Mouse (Mus musculus): ENCODE data around the gene Tmem108. TPM values are rescaled to one million over a fixed set of nuclear protein-coding genes. Genes with fewer than 3 reads are reported as not detected.
"Not testable (repeated sequence)": the region's sequence is repeated elsewhere in the genome, so short reads cannot be mapped to it uniquely, and the experiment has no call there.

Tmem108 gene
- total RNA-seq, 2 experiments from 2014 or later = not detected

DNA sequence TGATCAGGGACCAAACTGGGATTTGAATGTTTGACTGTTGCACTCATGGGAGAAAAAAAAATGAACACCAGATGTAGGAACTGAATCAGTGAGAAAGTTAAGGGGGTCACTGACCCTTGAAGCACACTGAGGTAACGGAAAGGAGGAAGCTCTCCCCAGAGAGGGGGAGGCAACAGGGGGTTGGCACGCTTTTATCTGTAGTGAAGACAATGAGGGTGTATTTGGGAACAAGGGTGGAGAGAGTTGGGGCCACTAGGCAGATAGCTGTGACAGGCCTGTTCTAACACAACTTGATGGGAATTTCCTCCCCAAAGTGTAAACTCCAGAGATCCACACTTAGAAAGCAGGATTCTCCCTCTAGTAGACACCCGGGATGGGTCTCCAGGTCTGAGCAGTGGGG lies 71.2 kb downstream of the Tmem108 start:
- no peak for ATAC-seq (replicated peaks; ENCODE audit: low FRiP score, poor library complexity, severe bottlenecking)

DNA sequence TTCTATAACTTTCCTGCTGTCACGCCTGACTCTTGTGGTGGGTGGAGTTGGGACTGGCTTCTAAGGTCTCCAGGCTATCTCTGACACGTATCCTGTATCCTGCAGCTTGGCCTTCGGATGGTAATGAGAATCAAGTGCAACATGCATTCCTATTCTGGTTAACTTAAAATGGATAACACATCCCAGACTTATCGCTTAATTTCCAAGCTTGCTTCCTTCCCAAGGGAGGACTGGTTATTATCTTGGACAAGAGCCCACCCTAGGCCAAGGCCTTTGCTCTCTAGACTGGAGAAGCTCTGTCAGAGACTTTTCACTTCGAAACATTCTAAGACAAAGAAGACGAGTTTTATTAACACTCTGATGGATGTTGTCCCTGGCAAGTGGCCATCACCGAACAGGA lies 71.9 kb downstream of the Tmem108 start:
- no peak for ATAC-seq (replicated peaks; ENCODE audit: low FRiP score, poor library complexity, severe bottlenecking)

DNA sequence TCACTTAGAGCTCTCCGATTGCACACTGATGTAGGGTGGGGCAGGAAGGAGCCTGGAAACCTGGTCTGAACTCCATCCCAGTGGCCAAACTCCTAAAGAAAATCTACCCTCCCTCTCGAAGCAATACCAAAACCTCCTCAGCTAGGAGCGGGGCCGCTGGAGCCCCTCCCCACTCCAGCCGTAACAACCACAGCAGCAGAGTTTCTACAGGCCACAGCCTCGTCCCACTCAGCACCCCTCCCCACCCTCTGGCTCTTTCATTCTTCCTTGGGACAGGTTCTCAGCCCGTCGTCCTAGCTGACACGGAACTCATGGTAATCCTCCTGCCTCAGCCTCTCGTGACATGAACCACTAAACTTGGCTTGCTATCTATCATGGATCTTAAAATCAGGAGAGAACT lies 72.6 kb downstream of the Tmem108 start:
- no peak for ATAC-seq (replicated peaks; ENCODE audit: low FRiP score, poor library complexity, severe bottlenecking)

DNA sequence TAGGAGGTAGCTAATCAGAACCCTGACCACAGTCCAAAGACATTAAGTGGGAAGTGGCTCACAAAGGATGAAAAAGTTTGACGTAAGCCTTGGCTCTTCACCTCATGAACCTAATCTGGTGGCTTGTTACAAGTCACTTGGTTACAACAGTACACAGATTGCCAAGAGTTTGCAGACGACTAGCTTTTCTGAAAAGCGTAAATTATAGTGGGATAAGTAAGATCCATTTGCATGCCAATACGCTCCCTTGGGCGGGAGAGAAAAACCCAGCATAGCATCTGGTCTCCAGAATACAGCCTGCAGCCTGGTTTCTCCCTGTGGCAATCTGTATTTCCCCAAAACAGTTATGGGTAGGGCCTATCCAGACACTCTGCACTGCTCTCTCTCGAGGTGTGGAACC lies 74.5 kb downstream of the Tmem108 start:
- no peak for ATAC-seq (replicated peaks; ENCODE audit: low FRiP score, poor library complexity, severe bottlenecking)

DNA sequence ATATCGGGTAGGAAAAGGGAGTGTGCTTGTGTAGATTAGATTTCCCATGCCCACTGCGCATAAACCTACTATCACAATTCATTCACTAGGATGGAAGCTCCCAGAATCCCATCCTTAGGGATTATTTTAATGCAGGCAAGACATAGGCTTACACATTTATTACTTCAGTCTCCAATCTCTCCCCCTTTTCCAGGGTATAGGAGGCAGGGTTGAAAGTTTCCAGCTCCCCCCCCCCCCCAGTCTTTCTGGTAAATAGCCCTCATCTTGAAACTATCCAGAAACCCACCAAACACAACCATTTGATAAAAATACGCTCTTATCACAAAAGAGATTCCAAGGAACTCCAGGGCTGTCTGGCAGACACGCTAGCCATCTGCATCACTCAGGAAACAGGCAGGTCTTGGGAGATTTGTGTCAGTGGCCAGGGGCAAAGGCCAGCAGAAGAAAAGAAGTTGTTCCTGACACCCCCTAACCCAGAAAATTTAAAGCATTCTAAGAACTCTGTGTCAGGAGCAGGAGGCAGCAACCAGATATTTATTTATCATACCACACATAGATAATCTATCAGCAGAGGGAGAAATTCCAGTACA lies 79.8 kb downstream of the Tmem108 start:
- no peak for ATAC-seq (replicated peaks; ENCODE audit: low FRiP score, poor library complexity, severe bottlenecking)

DNA sequence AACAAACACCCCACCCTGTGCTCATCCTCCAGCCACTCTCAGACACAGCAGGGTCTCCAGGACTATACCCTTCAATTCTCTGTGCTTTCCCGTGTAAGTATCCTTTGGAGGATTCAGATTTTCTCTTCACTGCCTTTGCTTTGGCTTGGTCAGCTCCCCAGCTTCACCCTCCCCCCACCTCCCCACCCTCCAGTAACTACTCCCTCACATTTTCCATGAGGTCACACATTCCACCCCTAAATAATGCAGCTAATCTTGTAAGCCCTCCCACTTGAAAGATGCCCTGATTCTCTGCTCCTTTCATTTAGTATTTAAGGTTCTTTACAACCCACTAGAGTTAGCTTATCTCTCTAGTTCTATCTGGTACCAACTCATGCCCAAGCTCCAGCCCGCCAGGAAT lies 82.4 kb downstream of the Tmem108 start:
- ATAC-seq (replicated peaks; ENCODE audit: low FRiP score, poor library complexity, severe bottlenecking) = no peak

DNA sequence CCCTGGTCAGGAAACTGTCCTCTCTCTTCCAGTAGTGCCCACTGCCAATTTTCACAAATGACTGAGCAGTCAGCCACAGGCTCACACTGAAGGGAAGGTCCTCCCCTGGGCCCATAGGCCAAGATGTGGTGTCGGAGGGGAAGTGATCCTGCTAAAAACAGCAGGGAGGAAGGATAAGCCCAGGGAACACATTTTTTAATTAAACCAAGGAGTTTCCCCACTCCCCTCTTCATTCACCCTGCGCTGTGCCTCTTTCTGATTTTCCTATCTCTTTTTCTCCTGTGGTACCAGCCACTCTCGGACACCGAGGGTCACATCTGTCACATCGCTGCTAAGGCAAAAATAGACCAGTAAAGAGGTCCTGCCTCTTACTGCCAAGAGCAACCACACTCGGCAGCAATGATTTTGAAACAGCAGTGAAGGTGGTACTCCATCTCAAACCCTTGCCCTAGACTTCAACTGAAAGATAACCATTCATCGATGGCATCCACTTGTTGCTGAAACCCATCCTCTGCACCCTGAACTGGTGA lies 83.0 kb downstream of the Tmem108 start:
- no peak for ATAC-seq (replicated peaks; ENCODE audit: low FRiP score, poor library complexity, severe bottlenecking)

DNA sequence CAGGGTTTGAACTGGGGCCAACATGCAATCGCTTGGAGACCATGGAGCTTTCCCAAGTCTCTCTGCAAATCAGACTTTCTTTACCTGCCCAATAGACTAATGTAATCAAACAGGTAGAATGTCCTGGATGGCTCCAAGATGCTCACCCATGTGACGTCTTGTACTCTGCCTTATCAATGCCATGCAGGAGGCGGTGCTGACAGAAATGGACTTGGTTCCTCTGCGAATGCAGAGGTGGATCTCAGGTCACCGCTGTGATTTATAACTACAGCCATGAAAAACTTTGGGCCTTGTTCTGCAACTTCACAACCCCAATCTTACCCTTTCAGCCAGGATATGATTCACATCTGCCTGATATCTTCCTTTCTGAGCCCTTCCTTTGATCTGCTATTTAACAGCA lies 83.8 kb downstream of the Tmem108 start:
- no peak for ATAC-seq (replicated peaks; ENCODE audit: low FRiP score, poor library complexity, severe bottlenecking)

DNA sequence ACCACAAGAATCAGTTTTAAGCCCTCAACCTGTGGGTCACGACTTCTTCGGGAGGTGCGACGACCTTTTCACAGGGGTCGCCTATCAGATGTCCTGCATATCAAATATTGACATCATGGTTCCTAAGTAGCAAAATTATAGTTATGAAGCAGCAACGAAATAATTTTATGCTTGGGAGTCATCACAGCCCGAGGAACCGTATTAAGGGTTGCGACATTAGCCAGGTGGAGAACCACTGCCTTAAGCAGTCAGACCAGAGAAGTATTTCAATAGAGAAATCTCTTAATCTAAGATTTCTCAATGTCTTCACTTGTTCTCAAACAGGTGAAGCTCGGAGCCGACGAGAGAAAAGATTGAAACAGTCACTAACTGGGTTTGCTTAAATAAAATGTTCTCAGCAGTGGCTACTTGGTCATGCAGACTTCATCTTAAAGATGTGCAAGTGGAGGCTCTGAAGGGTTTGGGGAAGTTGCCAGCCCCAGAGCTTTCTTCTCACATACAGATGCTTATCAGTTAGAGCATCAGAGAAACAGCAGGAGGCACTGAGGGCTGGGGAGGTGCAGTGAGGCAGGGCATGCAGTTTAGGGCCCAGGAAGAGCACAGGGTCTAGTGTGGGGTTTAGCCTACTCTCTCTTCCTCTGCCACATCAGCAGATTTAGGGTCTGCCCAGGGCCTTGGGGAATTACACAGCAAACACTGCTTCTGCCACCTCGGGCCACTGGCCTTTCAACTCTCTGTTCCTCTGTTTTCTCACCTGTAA lies 85.7 kb downstream of the Tmem108 start:
- ATAC-seq (replicated peaks; ENCODE audit: low FRiP score, poor library complexity, severe bottlenecking) = no peak

DNA sequence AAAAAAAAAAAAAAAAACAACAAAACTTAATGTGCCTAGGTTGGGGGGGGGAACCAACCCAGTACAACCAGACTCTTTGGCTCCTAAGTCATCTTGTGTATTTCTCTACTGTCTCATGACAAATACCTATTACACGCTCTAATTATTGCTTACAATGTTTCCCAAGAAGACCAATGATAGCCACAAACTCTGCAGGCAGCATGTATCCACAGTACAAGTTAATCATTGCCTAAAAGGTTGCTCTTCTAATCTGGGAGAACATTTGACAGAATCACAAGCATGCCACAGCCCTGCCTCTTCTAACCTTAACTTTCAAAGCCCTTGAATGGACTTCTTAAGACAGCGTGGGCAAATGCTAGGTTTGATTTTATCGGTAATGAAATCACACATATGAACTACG lies 88.8 kb downstream of the Tmem108 start:
- ATAC-seq (replicated peaks; ENCODE audit: low FRiP score, poor library complexity, severe bottlenecking) = no peak

DNA sequence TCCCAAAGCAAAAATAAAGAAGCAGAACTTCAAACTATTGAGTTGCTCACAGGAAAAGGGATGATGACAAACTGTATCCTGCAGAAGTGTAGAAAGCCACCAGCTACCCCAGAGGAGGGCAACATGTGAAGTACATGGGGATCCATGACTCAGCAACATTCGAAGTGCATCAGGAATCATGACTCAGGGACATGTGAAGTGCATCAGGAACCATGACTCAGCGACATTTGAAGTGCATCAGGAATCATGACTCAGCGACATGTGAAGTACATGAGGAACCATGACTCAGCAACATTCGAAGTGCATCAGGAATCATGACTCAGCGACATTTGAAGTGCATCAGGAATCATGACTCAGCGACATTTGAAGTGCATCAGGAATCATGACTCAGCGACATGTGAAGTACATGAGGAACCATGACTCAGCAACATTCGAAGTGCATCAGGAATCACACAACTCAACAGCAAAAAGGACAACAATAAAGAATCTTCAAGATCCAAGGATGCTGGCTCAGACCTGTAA lies 91.0 kb downstream of the Tmem108 start:
- ATAC-seq (replicated peaks; ENCODE audit: low FRiP score, poor library complexity, severe bottlenecking) = not testable (repeated sequence)

DNA sequence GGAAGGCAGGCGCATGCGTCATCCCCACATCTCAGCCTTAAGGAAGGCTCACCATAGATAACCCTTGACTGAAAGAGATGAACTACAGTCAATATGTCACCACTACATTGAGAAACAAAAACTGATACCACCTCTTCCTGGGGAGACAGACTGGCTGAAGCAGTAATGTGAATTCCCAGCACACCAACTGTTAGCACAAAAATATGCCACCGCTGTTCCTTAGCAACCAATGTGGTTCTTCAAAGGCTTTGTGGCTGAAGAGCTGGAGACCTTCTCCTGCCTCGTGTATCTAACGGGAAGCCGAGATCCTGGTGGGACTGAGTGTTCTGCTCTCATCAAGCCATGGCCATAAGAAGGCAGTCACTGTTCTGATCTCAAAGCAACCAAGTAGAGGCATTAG lies 92.8 kb downstream of the Tmem108 start:
- ATAC-seq (replicated peaks; ENCODE audit: low FRiP score, poor library complexity, severe bottlenecking) = no peak

DNA sequence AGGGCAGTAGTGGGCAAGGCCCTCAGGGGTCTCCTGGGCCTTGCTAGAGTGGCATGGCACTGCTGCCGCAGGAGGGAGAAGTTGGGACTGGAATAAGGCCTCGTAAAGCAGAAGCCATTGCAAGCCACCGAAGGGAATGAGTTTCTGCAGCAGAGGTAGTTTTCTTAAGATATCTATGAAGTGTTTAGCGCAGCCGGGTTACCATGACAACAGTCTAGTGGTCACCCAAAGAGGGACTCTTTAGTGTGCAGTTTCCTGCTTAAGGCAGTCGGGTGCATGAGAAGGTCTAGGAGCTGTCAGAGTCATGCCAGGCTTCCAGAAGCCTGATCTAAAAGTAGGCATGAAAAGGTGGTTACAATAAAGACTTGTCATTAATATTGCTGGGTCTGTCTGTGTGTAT lies 95.8 kb downstream of the Tmem108 start:
- no peak for ATAC-seq (replicated peaks; ENCODE audit: low FRiP score, poor library complexity, severe bottlenecking)

DNA sequence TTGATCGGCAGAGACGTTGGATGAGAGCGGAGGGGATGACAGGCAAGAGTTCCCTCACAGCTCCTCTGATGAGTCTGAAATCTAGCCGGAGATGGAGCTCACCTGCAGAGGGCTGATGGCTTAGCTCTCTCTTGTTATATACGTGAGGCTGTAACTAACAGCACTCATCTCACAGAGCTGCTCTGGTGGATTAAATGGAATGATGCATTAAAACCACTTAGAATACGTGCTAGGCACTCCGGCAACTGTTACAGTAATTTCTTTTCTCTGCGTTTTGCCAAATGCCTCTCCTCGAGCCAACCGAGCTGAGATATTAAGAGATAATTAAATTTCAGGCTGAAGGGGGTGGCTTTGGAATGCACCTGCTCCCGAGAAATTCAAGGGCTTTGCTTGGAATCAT lies 97.5 kb downstream of the Tmem108 start:
- no peak for ATAC-seq (replicated peaks; ENCODE audit: low FRiP score, poor library complexity, severe bottlenecking)

DNA sequence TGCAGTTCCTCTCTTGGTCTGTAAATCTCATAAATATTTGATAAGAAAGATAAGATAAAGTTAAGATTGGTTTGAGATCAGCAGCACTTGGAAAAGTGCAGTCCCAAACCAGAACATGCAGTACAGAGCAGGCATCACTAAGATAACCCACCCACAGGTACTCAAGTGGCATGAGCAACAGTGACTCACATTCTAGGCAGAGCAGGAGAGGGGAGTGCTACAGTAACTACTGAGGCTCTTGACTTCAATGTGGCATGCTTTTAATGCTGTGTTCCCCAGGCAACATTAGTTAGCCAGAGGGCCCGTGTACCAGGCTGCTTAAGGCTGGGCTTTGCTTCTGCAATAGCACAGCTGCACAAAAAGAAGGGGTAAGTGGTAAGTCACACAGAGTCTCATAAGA lies 99.8 kb downstream of the Tmem108 start:
- no peak for ATAC-seq (replicated peaks; ENCODE audit: low FRiP score, poor library complexity, severe bottlenecking)

DNA sequence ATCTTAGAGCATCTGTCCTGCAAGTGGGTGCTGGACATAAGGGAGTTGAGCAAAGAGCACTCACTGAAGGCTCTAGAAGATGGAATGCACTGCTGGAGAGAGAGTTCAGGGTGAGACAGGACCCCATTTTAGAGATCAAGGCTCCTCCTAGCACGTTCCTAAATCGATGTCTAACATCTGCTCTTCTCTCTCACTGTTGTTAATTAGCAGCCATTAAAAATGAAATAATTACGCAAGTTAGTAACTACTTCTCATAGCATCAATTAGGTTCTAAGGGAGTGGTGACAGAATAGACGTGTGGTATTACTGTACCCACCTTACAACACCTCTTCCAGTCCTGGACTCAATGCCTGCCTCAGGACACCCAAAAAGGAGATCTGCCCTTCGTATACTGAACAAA lies 103.7 kb downstream of the Tmem108 start:
- ATAC-seq (replicated peaks; ENCODE audit: low FRiP score, poor library complexity, severe bottlenecking) = no peak

DNA sequence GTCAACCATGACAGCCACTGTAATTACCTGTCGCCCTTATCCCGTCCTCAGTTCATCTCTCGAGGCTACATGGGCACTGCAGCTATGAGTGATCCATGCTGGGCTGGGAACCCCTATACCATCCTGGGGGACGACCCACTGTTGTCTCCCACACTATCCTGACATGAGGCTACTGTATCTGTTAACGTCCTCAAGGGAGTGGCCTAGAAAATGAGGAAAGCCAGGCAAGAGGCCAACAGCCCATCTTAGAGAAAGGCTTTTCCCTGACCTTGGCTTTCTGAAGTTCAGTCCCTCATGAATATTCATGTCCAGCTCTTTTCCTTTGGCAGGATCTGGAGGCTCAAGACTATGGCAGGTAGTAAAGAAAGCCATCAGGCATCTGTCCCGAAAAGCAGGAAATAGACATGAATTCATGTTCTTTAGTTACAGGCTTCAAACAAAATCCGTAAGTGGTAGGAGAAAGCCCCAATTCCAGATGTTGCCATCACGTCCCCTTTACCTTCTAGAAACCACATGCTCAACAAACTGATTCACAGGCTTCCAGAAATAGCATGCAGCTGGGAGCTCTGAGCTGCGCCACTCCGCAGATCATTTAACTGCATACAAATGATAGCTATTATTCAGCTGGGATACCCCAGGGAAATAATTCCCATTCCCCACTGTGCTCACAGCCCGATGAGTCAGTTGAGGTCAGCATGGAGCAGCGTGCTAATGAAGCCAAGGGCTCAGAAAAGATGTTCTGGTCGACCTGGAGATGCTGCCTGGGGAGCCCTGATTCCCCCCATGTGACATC lies 104.3 kb downstream of the Tmem108 start:
- no peak for ATAC-seq (replicated peaks; ENCODE audit: low FRiP score, poor library complexity, severe bottlenecking)

DNA sequence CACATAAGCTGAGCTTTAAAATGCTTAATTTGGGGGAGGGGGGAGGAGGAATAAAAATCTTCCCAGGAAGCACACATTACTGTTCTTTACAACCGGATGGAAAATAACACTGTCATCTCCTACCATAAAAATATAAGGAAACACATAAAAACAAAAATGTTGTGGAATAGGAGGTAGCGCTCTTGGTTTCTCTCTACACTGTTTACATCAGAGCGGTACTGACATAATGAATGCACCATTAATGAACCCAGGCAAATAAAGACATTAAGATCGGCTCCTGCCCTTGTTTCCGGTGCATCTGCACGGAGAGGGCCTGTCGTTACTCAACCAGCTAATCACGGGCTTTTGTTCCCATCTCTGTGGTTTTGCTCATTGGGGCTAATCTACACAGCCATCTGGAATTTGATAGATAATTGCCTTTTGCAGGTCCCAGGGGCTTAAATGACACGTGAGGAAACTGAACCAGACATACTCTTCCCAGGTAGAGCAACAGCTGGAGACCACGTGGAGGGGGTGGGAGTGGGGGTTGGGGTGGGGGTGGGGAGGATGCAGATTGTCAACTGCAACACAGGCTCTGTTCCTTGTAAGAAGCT lies 107.5 kb downstream of the Tmem108 start:
- no peak for ATAC-seq (replicated peaks; ENCODE audit: low FRiP score, poor library complexity, severe bottlenecking)

DNA sequence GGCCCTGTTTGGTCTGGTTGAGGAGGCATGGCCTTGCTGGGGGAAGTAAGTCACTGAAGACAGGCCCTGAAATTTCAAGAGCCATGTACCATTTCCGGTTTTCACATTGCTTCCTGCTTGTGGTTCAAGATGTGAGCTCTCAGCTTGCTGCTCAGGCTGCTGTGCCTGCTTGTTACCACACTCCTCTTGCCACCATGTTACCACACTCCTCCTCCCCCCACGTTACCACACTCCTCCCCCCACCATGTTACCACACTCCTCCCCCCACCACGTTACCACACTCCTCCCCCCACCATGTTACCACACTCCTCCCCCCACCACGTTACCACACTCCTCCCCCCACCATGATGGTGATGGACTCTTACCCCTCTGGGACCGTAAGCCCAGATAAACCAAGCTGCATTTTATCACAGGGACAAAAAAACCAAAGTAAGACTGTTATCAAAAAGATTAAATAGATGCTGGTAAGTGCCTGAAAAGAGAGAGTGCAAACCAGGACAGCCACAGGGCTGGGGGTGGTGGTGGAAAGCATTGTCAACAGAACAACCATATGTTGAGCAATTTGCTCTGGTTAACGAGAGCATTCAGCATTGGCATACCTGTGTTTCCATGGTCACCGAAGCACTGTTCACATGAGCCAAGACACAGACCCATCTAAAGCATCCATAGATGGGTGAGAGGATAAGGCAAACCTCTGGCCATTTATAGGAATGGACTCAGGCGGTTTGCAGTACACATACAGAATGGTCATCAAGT lies 109.3 kb downstream of the Tmem108 start:
- ATAC-seq (replicated peaks; ENCODE audit: low FRiP score, poor library complexity, severe bottlenecking) = no peak

DNA sequence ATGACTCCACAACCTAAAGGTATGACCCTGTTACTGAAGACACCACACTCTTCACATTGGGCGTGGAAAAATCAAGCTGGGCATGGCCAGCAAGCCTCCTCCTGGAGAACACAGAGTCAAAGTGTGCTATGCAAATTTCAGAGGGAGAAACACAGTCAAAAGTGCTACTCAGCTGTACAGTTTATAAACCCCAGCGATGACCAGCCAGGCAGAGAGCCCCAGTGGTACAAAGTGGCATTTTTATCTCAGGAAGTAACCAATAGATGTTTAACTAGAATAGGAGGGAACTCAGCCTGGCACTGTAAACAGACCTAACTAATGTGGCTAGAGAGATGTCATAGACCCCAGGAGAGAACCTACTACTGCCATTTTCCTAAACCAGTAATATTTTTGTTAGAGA lies 115.0 kb downstream of the Tmem108 start:
- ATAC-seq (replicated peaks; ENCODE audit: low FRiP score, poor library complexity, severe bottlenecking) = no peak
